Comparison of ENCODE assay signal across 7 mouse cellular contexts in genomic region chr2:106693702-106694566, GRCm38 (mm10). TPM values are rescaled to one million over a fixed set of nuclear protein-coding genes. Genes with fewer than 3 reads are reported as not detected.
DNase-seq lines count a peak whose midpoint lies in the region; ATAC-seq lines count a peak whose summit lies in the region.

No protein-coding gene starts in this region.

- no peaks in the 10 kb centered on the region for H3K36me3 ChIP-seq in hindbrain, embryonic 10.5 days

- WGBS in hindbrain, embryonic 10.5 days: under 1% methylated on average over 90 of the region's 91 CpGs

- H3K9me3 ChIP-seq in hindbrain, embryonic 10.5 days: no peaks in the 10 kb centered on the region

- H3K4me1 ChIP-seq in hindbrain, embryonic 10.5 days (replicated peaks): peaks cover 36% of the 10 kb centered on the region

- ATAC-seq in megakaryocyte-erythroid progenitor cell, adult 5-6 weeks (replicated peaks; ENCODE audit: low FRiP score, low TSS enrichment, poor library complexity, severe bottlenecking): peak; percentile 41; the same call in 1 of the 2 replicates

- DNase-seq in adrenal gland, adult 2 months: peak; percentile 83
- DNase-seq in cerebellum, adult 9-10 months: peak; percentile 62
- DNase-seq in frontal cortex, postnatal 10 days (ENCODE audit: low spot score in 2 of 2): peak; percentile 54 to 57
- peak; percentile 83 for DNase-seq in hindbrain, embryonic 10.5 days (ENCODE audit: low spot score)
- peak; percentile 35 to 48 for DNase-seq in left cerebral cortex, adult 8-10 months (ENCODE audit: low spot score in 2 of 2)
- DNase-seq in right cerebral cortex, postnatal 36 days (ENCODE audit: low spot score in 2 of 2): peak; percentile 12 to 42

- peak overlapping the region; percentile 87 for H3K4me3 ChIP-seq in hindbrain, embryonic 10.5 days

- peaks cover 55% of the 10 kb centered on the region for H3K27me3 ChIP-seq in hindbrain, embryonic 10.5 days (ENCODE audit: insufficient read depth, poor library complexity, severe bottlenecking)

- H3K27ac ChIP-seq in hindbrain, embryonic 10.5 days: peak overlapping the region; percentile 99

RNA-seq across cellular contexts. Expression of gene Mpped2, which starts 0.9 kb away (rescaled TPM):
- total RNA-seq in adrenal gland, adult 2 months (2021): 10 to 100 TPM; 28.3 to 29.9 TPM
- polyA plus RNA-seq in adrenal gland, adult 2 months (2012; rRNA removed): 20.6 and 23.0 TPM in 2 replicates
- 30.4 and 35.2 TPM in 2 replicates for polyA plus RNA-seq in hindbrain, embryonic 10.5 days (2016; fragmentation: Nextera tagmentation; extraction: Ambion mirVana)
- total RNA-seq in left cerebral cortex, adult 8-10 months (2022): 10 to 100 TPM; 33.2 to 42.3 (median 39.0) TPM
- 1.9 and 17.1 TPM in 2 replicates for total RNA-seq in megakaryocyte-erythroid progenitor cell, adult 5-6 weeks (2014; fragmentation: Nextera tagmentation)
- total RNA-seq in megakaryocyte-erythroid progenitor cell, adult 5-6 weeks (2017): 0.57 TPM in 1 of 2 replicates, not detected in the other

Comparison
In these comparisons a context has a peak if more than half of its experiments do, and no peak if none do; other contexts are left out.
1. Peak in every context shown above with its lines: DNase-seq, ATAC-seq, H3K4me3 ChIP-seq and H3K27ac ChIP-seq.
2. DNase-seq: peak in every context shown above with its lines; median percentile 83 in adrenal gland, adult 2 months; 83 in hindbrain, embryonic 10.5 days; 62 in cerebellum, adult 9-10 months; 56 in frontal cortex, postnatal 10 days; 42 in left cerebral cortex, adult 8-10 months; 27 in right cerebral cortex, postnatal 36 days.